Mouse (Mus musculus) neural tube, embryonic 12.5 days (tissue): ENCODE measurements around the gene Limch1. TPM values are rescaled to one million over a fixed set of nuclear protein-coding genes. Genes with fewer than 3 reads are reported as not detected.

Experiments
- ATAC-seq: fragments of 200-750 bp; cut with Nextera tagmentation; 2 replicates; pipeline ENCODE4 v1.8.0; 2017; ENCODE audit warnings: low read depth, mild to moderate bottlenecking, moderate TSS enrichment, moderate library complexity; ENCODE audit not compliant: low FRiP score
- H3K27ac ChIP-seq: fragments of 300-500 bp; sonication (generic); 2 replicates; pipeline ENCODE4 v1.5.1; 2016
- H3K27me3 ChIP-seq: fragments of 300-500 bp; sonication (generic); replicated peaks from 2 replicates; pipeline ENCODE4 v1.6.1; 2016; ENCODE audit warnings: mild to moderate bottlenecking
- H3K36me3 ChIP-seq: fragments of 300-500 bp; sonication (generic); 2 replicates; pipeline ENCODE4 v1.6.1; 2016; ENCODE audit warnings: mild to moderate bottlenecking
- H3K4me1 ChIP-seq: fragments of 300-500 bp; sonication (generic); 2 replicates; pipeline ENCODE4 v1.6.1; 2016
- H3K4me2 ChIP-seq: fragments of 300-500 bp; sonication (generic); replicated peaks from 2 replicates; pipeline ENCODE4 v1.6.1; 2016; ENCODE audit warnings: mild to moderate bottlenecking
- H3K4me3 ChIP-seq: fragments of 300-500 bp; sonication (generic); 2 replicates; pipeline ENCODE4 v1.5.1; 2016
- H3K9ac ChIP-seq: fragments of 300-500 bp; sonication (generic); 2 replicates; pipeline ENCODE4 v1.6.1; 2016; ENCODE audit warnings: mild to moderate bottlenecking
- H3K9me3 ChIP-seq: fragments of 300-500 bp; sonication (generic); 2 replicates; pipeline ENCODE4 v1.6.1; 2016; ENCODE audit warnings: mild to moderate bottlenecking
- WGBS: fragments of 180-500 bp; shearing (Covaris S2); methylation state at CpG from one replicate; pipeline ENCODE4 v1.1.7; 2016; 5-methylcytosine and 5-hydroxymethylcytosine counted together
- polyA plus RNA-seq: library from polyadenylated mRNA; unstranded; fragments of >200 nt; fragmentation: Nextera tagmentation; extraction: Ambion mirVana; gene quantifications from 2 replicates; pipeline ENCODE4 v1.2.1, GENCODE M21; 2016

Limch1 gene
- polyA plus RNA-seq, 1 experiment from 2014 or later = 59.8 TPM

- Histone ChIP-seq H3K27me3 (no peaks in the 10 kb centered on the region), H3K9ac (no peak overlapping the region), H3K36me3 (no peaks in the 10 kb centered on the region), H3K9me3 (no peaks in the 10 kb centered on the region), H3K4me3 (no peak overlapping the region), H3K27ac (no peak overlapping the region), H3K4me1 (peaks cover 40% of the 10 kb centered on the region), H3K4me2 (no peak overlapping the region)
- no peak for ATAC-seq
- WGBS = 67% methylated on average over 6 of the region's 6 CpGs
Measured at GRCm38 (mm10) chr5:66797326-66797725, 51.7 kb downstream of the Limch1 start.

GRCm38 (mm10) chr5:66798135-66798534 lies 52.5 kb downstream of the Limch1 start:
- no peaks in the 10 kb centered on the region for H3K27me3 ChIP-seq
- no peak overlapping the region for H3K4me3 ChIP-seq
- no peaks in the 10 kb centered on the region for H3K9me3 ChIP-seq
- no peaks in the 10 kb centered on the region for H3K36me3 ChIP-seq
- H3K9ac ChIP-seq = no peak overlapping the region
- 34% methylated on average over 3 of the region's 3 CpGs for WGBS
- H3K4me1 ChIP-seq = peaks cover 40% of the 10 kb centered on the region
- peak overlapping the region; percentile 13 for H3K4me2 ChIP-seq
- no peak overlapping the region for H3K27ac ChIP-seq
- peak; percentile 3; the same call in 1 of the 2 replicates for ATAC-seq

GRCm38 (mm10) chr5:66798591-66799003 lies 53.0 kb downstream of the Limch1 start:
- Histone ChIP-seq H3K4me3 (no peak overlapping the region), H3K27ac (no peak overlapping the region), H3K9ac (no peak overlapping the region), H3K36me3 (no peaks in the 10 kb centered on the region), H3K27me3 (no peaks in the 10 kb centered on the region), H3K4me2 (peak overlapping the region; percentile 13), H3K4me1 (peaks cover 40% of the 10 kb centered on the region), H3K9me3 (no peaks in the 10 kb centered on the region)
- WGBS = 20% methylated on average over 8 of the region's 8 CpGs
- ATAC-seq = peak; percentile 61; the same call in 1 of the 2 replicates

- 7% methylated on average over 9 of the region's 9 CpGs for WGBS
- Histone ChIP-seq H3K4me3 (no peak overlapping the region), H3K4me1 (peaks cover 40% of the 10 kb centered on the region), H3K4me2 (peak overlapping the region; percentile 27; the same call in 1 of the 2 replicates), H3K27ac (no peak overlapping the region), H3K27me3 (no peaks in the 10 kb centered on the region), H3K9me3 (no peaks in the 10 kb centered on the region), H3K9ac (no peak overlapping the region), H3K36me3 (no peaks in the 10 kb centered on the region)
- ATAC-seq = no peak
Measured at GRCm38 (mm10) chr5:66800243-66800642, 54.6 kb downstream of the Limch1 start.

DNA sequence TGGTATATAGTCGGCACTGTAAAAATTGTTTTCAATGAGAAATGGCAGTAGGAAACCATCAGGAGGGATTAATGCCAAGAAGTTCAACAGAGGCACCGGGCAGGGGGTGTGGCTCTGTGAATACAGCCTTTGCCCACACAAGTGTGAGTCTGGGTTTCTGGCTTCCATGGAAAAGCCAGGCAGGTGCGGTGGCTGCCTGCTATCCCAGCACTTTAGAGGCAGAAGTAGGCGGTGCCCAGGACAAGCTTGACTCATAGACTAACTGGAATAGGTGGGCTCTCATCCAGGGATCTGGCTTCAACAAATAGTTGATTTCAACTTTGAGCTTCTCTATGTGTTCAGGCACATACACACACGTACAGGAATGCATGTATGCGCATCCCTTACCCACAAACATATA lies 55.4 kb downstream of the Limch1 start:
- H3K9ac ChIP-seq = no peak overlapping the region
- no peak for ATAC-seq
- no peak overlapping the region for H3K4me2 ChIP-seq
- 80% methylated on average over 6 of the region's 6 CpGs for WGBS
- no peaks in the 10 kb centered on the region for H3K27me3 ChIP-seq
- no peaks in the 10 kb centered on the region for H3K36me3 ChIP-seq
- H3K4me1 ChIP-seq = peaks cover 46% of the 10 kb centered on the region
- no peak overlapping the region for H3K27ac ChIP-seq
- no peak overlapping the region for H3K4me3 ChIP-seq
- no peaks in the 10 kb centered on the region for H3K9me3 ChIP-seq

GRCm38 (mm10) chr5:66802196-66802595 lies 56.6 kb downstream of the Limch1 start:
- no peak overlapping the region for H3K4me3 ChIP-seq
- no peak overlapping the region for H3K9ac ChIP-seq
- no peaks in the 10 kb centered on the region for H3K9me3 ChIP-seq
- WGBS = 72% methylated on average over 10 of the region's 10 CpGs
- no peak for ATAC-seq
- H3K27me3 ChIP-seq = no peaks in the 10 kb centered on the region
- no peak overlapping the region for H3K4me2 ChIP-seq
- no peaks in the 10 kb centered on the region for H3K36me3 ChIP-seq
- H3K27ac ChIP-seq = no peak overlapping the region
- peaks cover 51% of the 10 kb centered on the region for H3K4me1 ChIP-seq

DNA sequence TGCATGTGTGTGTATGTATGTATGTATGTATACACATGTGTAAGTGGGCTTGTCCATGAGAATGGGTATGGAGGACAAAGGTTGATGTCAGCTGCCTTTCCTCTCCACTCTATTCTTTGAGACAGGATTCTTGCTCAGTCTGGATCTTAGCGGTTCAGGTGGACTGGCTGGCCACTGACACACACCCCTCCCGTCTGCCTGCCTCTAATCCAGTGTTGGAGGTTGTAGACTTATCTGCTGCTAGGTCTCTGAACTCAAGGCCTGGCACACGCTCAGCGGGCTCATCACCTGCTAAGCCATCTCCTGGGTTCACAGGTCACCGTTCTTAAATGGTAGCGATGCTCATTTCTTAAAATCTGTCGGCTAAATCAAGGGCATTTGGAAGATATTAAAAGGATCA lies 60.7 kb downstream of the Limch1 start:
- Histone ChIP-seq H3K27me3 (no peaks in the 10 kb centered on the region), H3K36me3 (no peaks in the 10 kb centered on the region)

GRCm38 (mm10) chr5:66807737-66808136 lies 62.1 kb downstream of the Limch1 start:
- no peak for ATAC-seq
- no peak overlapping the region for H3K4me3 ChIP-seq
- H3K9me3 ChIP-seq = no peaks in the 10 kb centered on the region
- H3K9ac ChIP-seq = no peak overlapping the region
- H3K36me3 ChIP-seq = no peaks in the 10 kb centered on the region
- H3K4me1 ChIP-seq = peaks cover 14% of the 10 kb centered on the region
- H3K27me3 ChIP-seq = no peaks in the 10 kb centered on the region
- no peak overlapping the region for H3K27ac ChIP-seq
- H3K4me2 ChIP-seq = no peak overlapping the region
- 90% methylated on average over 6 of the region's 6 CpGs for WGBS

More for the DNA sequence above, 60.7 kb downstream of the Limch1 start:
- no peak overlapping the region for H3K4me3 ChIP-seq
- ATAC-seq = no peak
- peaks cover 14% of the 10 kb centered on the region for H3K4me1 ChIP-seq
- no peaks in the 10 kb centered on the region for H3K9me3 ChIP-seq
- H3K4me2 ChIP-seq = no peak overlapping the region
- H3K27ac ChIP-seq = no peak overlapping the region
- WGBS = 80% methylated on average over 7 of the region's 7 CpGs
- H3K9ac ChIP-seq = no peak overlapping the region

DNA sequence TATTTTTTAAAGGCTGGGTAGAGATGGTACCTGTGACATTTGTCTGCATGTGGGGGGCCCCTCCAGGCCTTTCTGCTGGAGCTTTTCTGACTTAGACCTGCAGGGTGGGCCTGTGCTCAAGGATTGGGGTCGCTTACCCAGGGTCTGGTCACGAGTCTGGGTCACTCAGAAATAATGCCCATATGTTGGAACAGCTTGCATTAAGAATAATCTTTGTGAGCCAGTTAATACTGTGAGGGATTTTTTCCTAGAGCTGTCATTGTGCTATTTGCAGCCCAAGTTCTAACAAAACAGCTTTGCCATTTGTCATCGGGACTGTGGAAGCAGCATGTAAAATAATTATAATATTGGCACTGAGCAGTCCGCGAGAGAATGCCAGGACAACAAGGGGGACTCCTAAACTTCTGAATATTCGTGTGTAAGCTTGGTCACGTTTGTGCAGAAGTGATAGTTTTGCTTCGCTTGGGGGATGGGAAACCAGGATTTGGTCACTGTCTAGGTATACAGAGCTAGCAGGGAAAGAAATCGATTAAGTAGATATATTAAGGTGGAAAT lies 63.5 kb downstream of the Limch1 start:
- no peaks in the 10 kb centered on the region for H3K27me3 ChIP-seq
- H3K9me3 ChIP-seq = no peaks in the 10 kb centered on the region
- no peak for ATAC-seq
- WGBS = 81% methylated on average over 9 of the region's 9 CpGs
- H3K36me3 ChIP-seq = no peaks in the 10 kb centered on the region
- H3K9ac ChIP-seq = no peak overlapping the region
- H3K27ac ChIP-seq = no peak overlapping the region
- peaks cover 14% of the 10 kb centered on the region for H3K4me1 ChIP-seq
- H3K4me3 ChIP-seq = no peak overlapping the region
- H3K4me2 ChIP-seq = no peak overlapping the region

- peaks cover 14% of the 10 kb centered on the region for H3K4me1 ChIP-seq
- H3K4me3 ChIP-seq = no peak overlapping the region
- no peak overlapping the region for H3K4me2 ChIP-seq
- H3K9ac ChIP-seq = no peak overlapping the region
- H3K36me3 ChIP-seq = no peaks in the 10 kb centered on the region
- H3K27me3 ChIP-seq = no peaks in the 10 kb centered on the region
- no peak for ATAC-seq
- no peak overlapping the region for H3K27ac ChIP-seq
- H3K9me3 ChIP-seq = no peaks in the 10 kb centered on the region
- WGBS = 57% methylated on average over 2 of the region's 2 CpGs
Measured at GRCm38 (mm10) chr5:66810396-66810795, 64.8 kb downstream of the Limch1 start.

GRCm38 (mm10) chr5:66814674-66815073 lies 69.0 kb downstream of the Limch1 start:
- Histone ChIP-seq H3K4me1 (no peaks in the 10 kb centered on the region), H3K4me2 (no peak overlapping the region), H3K27ac (no peak overlapping the region), H3K27me3 (no peaks in the 10 kb centered on the region), H3K4me3 (no peak overlapping the region), H3K9me3 (no peaks in the 10 kb centered on the region), H3K36me3 (no peaks in the 10 kb centered on the region), H3K9ac (no peak overlapping the region)
- WGBS = 96% methylated on average over 3 of the region's 3 CpGs
- no peak for ATAC-seq

- 27% methylated on average over 6 of the region's 6 CpGs for WGBS
Measured at GRCm38 (mm10) chr5:66815877-66816276, 70.2 kb downstream of the Limch1 start.

DNA sequence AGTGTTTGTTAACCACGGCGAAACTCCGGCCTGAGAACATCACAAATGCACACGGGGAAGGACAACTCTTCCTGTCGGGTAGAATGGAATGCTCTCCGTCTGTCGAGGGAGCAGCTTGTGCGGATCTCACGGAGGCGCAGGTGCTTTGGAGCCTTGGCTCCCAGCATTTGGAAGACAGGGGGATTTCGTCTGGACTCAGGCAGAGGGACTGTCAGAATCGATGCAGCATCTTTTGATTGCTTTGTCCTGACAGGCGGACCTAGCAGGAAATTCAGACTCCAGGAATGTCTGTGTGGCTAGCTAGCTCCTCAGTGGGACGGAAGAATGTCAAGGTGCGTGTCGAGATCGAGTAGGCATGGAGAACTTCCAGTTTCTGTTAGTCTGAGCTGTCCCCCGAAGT lies 71.1 kb downstream of the Limch1 start:
- 74% methylated on average over 18 of the region's 18 CpGs for WGBS
- no peak overlapping the region for H3K27ac ChIP-seq
- no peak overlapping the region for H3K4me2 ChIP-seq
- H3K36me3 ChIP-seq = no peaks in the 10 kb centered on the region
- no peaks in the 10 kb centered on the region for H3K27me3 ChIP-seq
- no peak for ATAC-seq
- no peak overlapping the region for H3K4me3 ChIP-seq
- H3K4me1 ChIP-seq = peaks cover under 1% of the 10 kb centered on the region; the same call in 1 of the 2 replicates
- no peak overlapping the region for H3K9ac ChIP-seq
- H3K9me3 ChIP-seq = no peaks in the 10 kb centered on the region

More at GRCm38 (mm10) chr5:66815877-66816276, 70.2 kb downstream of the Limch1 start:
- Histone ChIP-seq H3K4me2 (no peak overlapping the region), H3K9ac (no peak overlapping the region), H3K4me3 (no peak overlapping the region), H3K4me1 (no peaks in the 10 kb centered on the region), H3K27me3 (no peaks in the 10 kb centered on the region), H3K9me3 (no peaks in the 10 kb centered on the region), H3K36me3 (no peaks in the 10 kb centered on the region), H3K27ac (no peak overlapping the region)
- ATAC-seq = no peak
